Mouse (Mus musculus) midbrain, embryonic 14.5 days (tissue): ENCODE measurements around the gene Krt35. TPM values are rescaled to one million over a fixed set of nuclear protein-coding genes. Genes with fewer than 3 reads are reported as not detected.

Experiments used
- ATAC-seq: fragments of 200-750 bp; cut with Nextera tagmentation; 2 replicates; pipeline ENCODE4 v1.8.0; 2017; ENCODE audit warnings: moderate number of reproducible peaks, moderate library complexity; ENCODE audit not compliant: low FRiP score, low TSS enrichment
- DNase-seq: peaks from one replicate; pipeline ENCODE4 v3.0.0-alpha.2; 2015
- H3K27ac ChIP-seq: fragments of 300-500 bp; sonication (generic); replicated peaks from 2 replicates; pipeline ENCODE4 v1.5.1; 2014; ENCODE audit warnings: mild to moderate bottlenecking, low read depth, low read length, moderate library complexity
- H3K27me3 ChIP-seq: fragments of 300-500 bp; sonication (generic); 2 replicates; pipeline ENCODE4 v1.6.1; 2014; ENCODE audit warnings: low read length, control low read depth, mixed read lengths; ENCODE audit not compliant: control insufficient read depth, insufficient read depth
- H3K36me3 ChIP-seq: fragments of 300-500 bp; sonication (generic); 2 replicates; pipeline ENCODE4 v1.6.1; 2014; ENCODE audit warnings: low read length, control low read depth; ENCODE audit not compliant: control insufficient read depth, insufficient read depth
- H3K4me1 ChIP-seq: fragments of 300-500 bp; sonication (generic); 2 replicates; pipeline ENCODE4 v1.6.1; 2014; ENCODE audit warnings: mild to moderate bottlenecking, antibody characterized with exemption, low read length, control low read depth; ENCODE audit not compliant: control insufficient read depth, insufficient read depth
- H3K4me2 ChIP-seq: fragments of 300-500 bp; sonication (generic); 2 replicates; pipeline ENCODE4 v1.6.1; 2014; ENCODE audit warnings: mild to moderate bottlenecking, low read length, moderate library complexity
- H3K4me3 ChIP-seq: fragments of 300-500 bp; sonication (generic); replicated peaks from 2 replicates; pipeline ENCODE4 v1.5.1; 2014; ENCODE audit warnings: low read depth, low read length
- H3K9ac ChIP-seq: fragments of 300-500 bp; sonication (generic); replicated peaks from 2 replicates; pipeline ENCODE4 v1.6.1; 2014; ENCODE audit warnings: mild to moderate bottlenecking, low read length, moderate library complexity
- H3K9me3 ChIP-seq: fragments of 300-500 bp; sonication (generic); 2 replicates; pipeline ENCODE4 v1.6.1; 2016; ENCODE audit warnings: low read length, control low read depth, mixed read lengths; ENCODE audit not compliant: control insufficient read depth
- WGBS: fragments of 180-500 bp; shearing (Covaris S2); extraction: QIAGEN DNeasy Blood & Tissue Kit; methylation state at CpG from one replicate; pipeline ENCODE4 v1.1.7; 2014; 5-methylcytosine and 5-hydroxymethylcytosine counted together
- polyA plus RNA-seq: library from polyadenylated mRNA; unstranded; fragments of >200 nt; fragmentation: Nextera tagmentation; extraction: Ambion mirVana; gene quantifications from 2 replicates; pipeline ENCODE4 v1.2.1, GENCODE M21; 2014

Gene Krt35
- polyA plus RNA-seq, 1 experiment from 2014 or later: not detected

- H3K4me2 ChIP-seq: no peak overlapping the region
- no peak overlapping the region for H3K27ac ChIP-seq
- no peaks in the 10 kb centered on the region for H3K4me1 ChIP-seq
- ATAC-seq (no peak), DNase-seq (no peak)
- no peak overlapping the region for H3K9ac ChIP-seq
- H3K27me3 ChIP-seq: no peaks in the 10 kb centered on the region
- 92% methylated on average over 2 of the region's 2 CpGs for WGBS
- H3K4me3 ChIP-seq: no peak overlapping the region
- H3K36me3 ChIP-seq: no peaks in the 10 kb centered on the region
- H3K9me3 ChIP-seq: no peaks in the 10 kb centered on the region
Observed at GRCm38 (mm10) chr11:100047193-100047592, 48.8 kb downstream of the Krt35 start.

GRCm38 (mm10) chr11:100046303-100046866, 49.7 kb downstream of the Krt35 start:
- ATAC-seq: no peak
- 91% methylated on average over 6 of the region's 6 CpGs for WGBS
- H3K36me3 ChIP-seq: no peaks in the 10 kb centered on the region
- H3K4me3 ChIP-seq: no peak overlapping the region
- H3K4me1 ChIP-seq: no peaks in the 10 kb centered on the region
- no peak for DNase-seq
- H3K27me3 ChIP-seq: no peaks in the 10 kb centered on the region
- no peak overlapping the region for H3K4me2 ChIP-seq
- H3K27ac ChIP-seq: no peak overlapping the region
- no peak overlapping the region for H3K9ac ChIP-seq
- no peaks in the 10 kb centered on the region for H3K9me3 ChIP-seq

Other genes starting within 250 kb of the Krt35 start
- gene Krtap4-16, start 244.6 kb downstream of the Krt35 start, polyA plus RNA-seq: not detected in 2 replicates
- gene Gm11568, start 238.3 kb downstream of the Krt35 start, polyA plus RNA-seq: not detected in 2 replicates
- not detected in 2 replicates for gene Gm11559, start 231.8 kb downstream of the Krt35 start, polyA plus RNA-seq
- not detected in 2 replicates for gene Krtap9-1, start 222.9 kb downstream of the Krt35 start, polyA plus RNA-seq
- not detected in 2 replicates for gene Gm11567, start 217.1 kb downstream of the Krt35 start, polyA plus RNA-seq
- gene Krtap31-1, start 188.3 kb downstream of the Krt35 start, polyA plus RNA-seq: not detected in 2 replicates
- gene Gm11565, start 181.5 kb downstream of the Krt35 start, polyA plus RNA-seq: not detected in 2 replicates
- not detected in 2 replicates for gene Krtap31-2, start 159.9 kb downstream of the Krt35 start, polyA plus RNA-seq
- gene Krtap9-5, start 147.8 kb downstream of the Krt35 start, polyA plus RNA-seq: not detected in 2 replicates
- not detected in 2 replicates for gene Krtap29-1, start 117.2 kb downstream of the Krt35 start, polyA plus RNA-seq
- not detected in 2 replicates for gene Krtap16-1, start 109.6 kb downstream of the Krt35 start, polyA plus RNA-seq
- gene Krtap17-1, start 102.2 kb downstream of the Krt35 start, polyA plus RNA-seq: 0.61 TPM in 1 of 2 replicates, not detected in the other
- gene Krt33a, start 80.0 kb downstream of the Krt35 start, polyA plus RNA-seq: not detected in 2 replicates
- not detected in 2 replicates for gene Krt33b, start 66.4 kb downstream of the Krt35 start, polyA plus RNA-seq
- not detected in 2 replicates for gene Krt34, start 54.7 kb downstream of the Krt35 start, polyA plus RNA-seq
- gene Krt31, start 45.7 kb downstream of the Krt35 start, polyA plus RNA-seq: not detected in 2 replicates
- gene Krt32, start 8.0 kb downstream of the Krt35 start, polyA plus RNA-seq: not detected in 2 replicates
- gene Krt36, start 9.4 kb upstream of the Krt35 start, polyA plus RNA-seq: not detected in 2 replicates
- gene Krt13, start 25.3 kb upstream of the Krt35 start, polyA plus RNA-seq: not detected in 2 replicates
- 0.16 TPM in 1 of 2 replicates, not detected in the other for gene Krt15, start 39.7 kb upstream of the Krt35 start, polyA plus RNA-seq
- 0.72 and 1.4 TPM in 2 replicates for gene Krt19, start 52.4 kb upstream of the Krt35 start, polyA plus RNA-seq
- gene Krt9, start 97.0 kb upstream of the Krt35 start, polyA plus RNA-seq: not detected in 2 replicates
- gene Krt14, start 111.3 kb upstream of the Krt35 start, polyA plus RNA-seq: not detected in 2 replicates
- not detected in 2 replicates for gene Krt16, start 152.7 kb upstream of the Krt35 start, polyA plus RNA-seq
- not detected in 2 replicates for gene Krt17, start 164.8 kb upstream of the Krt35 start, polyA plus RNA-seq
- not detected in 2 replicates for gene Krt42, start 173.6 kb upstream of the Krt35 start, polyA plus RNA-seq
- 1,318 and 1,476 TPM in 2 replicates for gene Eif1, start 223.6 kb upstream of the Krt35 start, polyA plus RNA-seq
- 0.93 and 1.3 TPM in 2 replicates for gene Gast, start 238.2 kb upstream of the Krt35 start, polyA plus RNA-seq